Mouse (Mus musculus) forebrain, postnatal 0 days (tissue): ENCODE data around the gene Magi3. TPM values are rescaled to one million over a fixed set of nuclear protein-coding genes. Genes with fewer than 3 reads are reported as not detected.

Experiments used
- ATAC-seq: fragments of 200-750 bp; cut with Nextera tagmentation; 2 replicates; pipeline ENCODE4 v1.8.0; 2017; ENCODE audit warnings: mild to moderate bottlenecking, moderate library complexity
- DNase-seq: peaks from one replicate; pipeline ENCODE4 v3.0.0-alpha.2; 2015
- H3K27ac ChIP-seq: fragments of 300-500 bp; sonication (generic); 2 replicates; pipeline ENCODE4 v1.5.1; 2014; ENCODE audit warnings: low read depth, mild to moderate bottlenecking, antibody characterized with exemption, low read length, moderate library complexity, mixed read lengths
- H3K27me3 ChIP-seq: fragments of 300-500 bp; sonication (generic); 2 replicates; pipeline ENCODE4 v1.6.1; 2014; ENCODE audit warnings: mild to moderate bottlenecking, low read length, mixed read lengths; ENCODE audit not compliant: insufficient read depth
- H3K36me3 ChIP-seq: fragments of 300-500 bp; sonication (generic); 2 replicates; pipeline ENCODE4 v1.6.1; 2014; ENCODE audit warnings: mild to moderate bottlenecking, moderate library complexity; ENCODE audit not compliant: insufficient read depth
- H3K4me1 ChIP-seq: fragments of 300-500 bp; sonication (generic); 2 replicates; pipeline ENCODE4 v1.6.1; 2014; ENCODE audit warnings: antibody characterized with exemption; ENCODE audit not compliant: insufficient read depth
- H3K4me2 ChIP-seq: fragments of 300-500 bp; sonication (generic); 2 replicates; pipeline ENCODE4 v1.6.1; 2014; ENCODE audit warnings: low read depth, mild to moderate bottlenecking, moderate library complexity
- H3K4me3 ChIP-seq: fragments of 300-500 bp; sonication (generic); 2 replicates; pipeline ENCODE4 v1.5.1; 2014; ENCODE audit warnings: low read depth, low read length, mixed read lengths
- H3K9ac ChIP-seq: fragments of 300-500 bp; sonication (generic); 2 replicates; pipeline ENCODE4 v1.6.1; 2014; ENCODE audit warnings: mild to moderate bottlenecking
- H3K9me3 ChIP-seq: fragments of 300-500 bp; sonication (generic); 2 replicates; pipeline ENCODE4 v1.6.1; 2016; ENCODE audit warnings: low read length
- CTCF ChIP-seq: sonication (generic); IDR thresholded peaks from 2 replicates; pipeline ENCODE4 v1.5.1; 2016; ENCODE audit warnings: antibody characterized with exemption, control low read depth, low read depth
- WGBS: fragments of 180-500 bp; shearing (Covaris S2); extraction: QIAGEN DNeasy Blood & Tissue Kit; methylation state at CpG from one replicate; pipeline ENCODE4 v1.1.7; 2014; 5-methylcytosine and 5-hydroxymethylcytosine counted together
- polyA plus RNA-seq: library from polyadenylated mRNA; unstranded; fragments of >200 nt; fragmentation: Nextera tagmentation; extraction: Ambion mirVana; gene quantifications from 2 replicates; pipeline ENCODE4 v1.2.1, GENCODE M21; 2015
- total RNA-seq: library from RNA; depleted of rRNA; stranded (reverse); fragments of >200 nt; gene quantifications from 2 replicates; pipeline ENCODE4 v1.2.3, GENCODE M21; 2014

Magi3 gene
- total and polyA plus RNA-seq, 2 experiments from 2014 or later: 3.1 to 24.5 TPM

DNA sequence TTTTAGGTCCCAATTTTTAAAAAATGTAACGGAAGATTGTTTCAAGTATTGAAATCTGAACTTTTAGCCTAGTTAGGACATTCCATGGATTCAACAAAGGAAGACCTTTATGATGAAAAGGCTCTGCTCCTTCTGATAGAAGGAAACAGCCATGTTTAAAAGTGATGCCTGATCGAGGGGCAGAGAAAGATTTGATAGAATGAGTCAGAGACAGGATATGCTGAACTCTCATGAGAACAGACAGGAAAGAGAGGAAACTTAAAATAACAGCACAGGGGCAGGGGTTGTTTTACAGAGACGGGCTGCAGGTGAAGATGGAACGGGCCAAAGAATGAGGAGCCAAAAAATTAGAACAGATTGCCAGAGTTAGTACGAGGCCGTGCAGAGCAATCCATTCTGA lies 59.6 kb downstream of the Magi3 start:
- ATAC-seq (no peak), DNase-seq (no peak)
- no peak for TF ChIP-seq CTCF
- no peak overlapping the region for H3K27ac ChIP-seq
- H3K9ac ChIP-seq: no peak overlapping the region
- H3K4me3 ChIP-seq: no peak overlapping the region
- no peaks in the 10 kb centered on the region for H3K4me1 ChIP-seq
- H3K27me3 ChIP-seq: no peaks in the 10 kb centered on the region
- H3K9me3 ChIP-seq: no peaks in the 10 kb centered on the region
- no peak overlapping the region for H3K4me2 ChIP-seq
- WGBS: 85% methylated on average over 6 of the region's 6 CpGs
- H3K36me3 ChIP-seq: no peaks in the 10 kb centered on the region

DNA sequence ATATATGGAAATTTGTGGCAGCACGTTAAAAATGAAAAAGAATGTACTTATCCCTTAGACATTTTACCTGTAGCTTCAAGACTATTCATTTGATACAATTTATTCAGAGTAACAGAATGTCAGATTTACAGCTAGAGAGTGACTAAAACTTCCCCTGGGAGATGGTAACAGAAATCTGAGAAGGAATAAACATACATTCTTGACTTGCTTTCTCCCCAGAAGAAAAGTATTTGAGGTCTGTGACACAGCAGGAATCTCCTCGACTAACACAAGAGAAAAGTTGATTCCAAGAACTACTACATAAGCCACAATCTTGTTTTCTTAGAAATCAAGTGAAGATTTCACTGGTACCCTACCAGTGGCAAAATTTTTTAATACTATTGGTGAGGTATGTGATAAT lies 70.0 kb downstream of the Magi3 start:
- H3K4me1 ChIP-seq: no peaks in the 10 kb centered on the region
- WGBS: 69% methylated on average over 2 of the region's 2 CpGs
- H3K27ac ChIP-seq: no peak overlapping the region

GRCm38 (mm10) chr3:104142376-104142775 lies 77.8 kb downstream of the Magi3 start:
- WGBS: 29% methylated on average over 4 of the region's 4 CpGs

More for the DNA sequence above, 70.0 kb downstream of the Magi3 start:
- no peaks in the 10 kb centered on the region for H3K36me3 ChIP-seq
- no peaks in the 10 kb centered on the region for H3K9me3 ChIP-seq
- H3K27me3 ChIP-seq: no peaks in the 10 kb centered on the region
- H3K9ac ChIP-seq: no peak overlapping the region
- TF ChIP-seq CTCF: no peak
- no peak overlapping the region for H3K4me3 ChIP-seq
- no peak overlapping the region for H3K4me2 ChIP-seq
- ATAC-seq (no peak), DNase-seq (no peak)

GRCm38 (mm10) chr3:104138953-104139450 lies 81.2 kb downstream of the Magi3 start:
- Histone ChIP-seq H3K36me3 (no peaks in the 10 kb centered on the region), H3K9me3 (no peaks in the 10 kb centered on the region), H3K9ac (no peak overlapping the region), H3K27ac (no peak overlapping the region), H3K27me3 (no peaks in the 10 kb centered on the region), H3K4me2 (no peak overlapping the region), H3K4me3 (no peak overlapping the region), H3K4me1 (no peaks in the 10 kb centered on the region)
- DNase-seq (no peak), ATAC-seq (no peak; the same call in 1 of the 2 replicates)
- WGBS: 94% methylated on average over 4 of the region's 4 CpGs
- no peak for TF ChIP-seq CTCF

More at GRCm38 (mm10) chr3:104142376-104142775, 77.8 kb downstream of the Magi3 start:
- TF ChIP-seq CTCF: no peak
- H3K4me1 ChIP-seq: no peaks in the 10 kb centered on the region
- H3K36me3 ChIP-seq: no peaks in the 10 kb centered on the region
- H3K4me2 ChIP-seq: no peak overlapping the region
- no peaks in the 10 kb centered on the region for H3K27me3 ChIP-seq
- DNase-seq (no peak), ATAC-seq (no peak)
- no peak overlapping the region for H3K27ac ChIP-seq
- no peak overlapping the region for H3K9ac ChIP-seq
- no peak overlapping the region for H3K4me3 ChIP-seq
- H3K9me3 ChIP-seq: no peaks in the 10 kb centered on the region

DNA sequence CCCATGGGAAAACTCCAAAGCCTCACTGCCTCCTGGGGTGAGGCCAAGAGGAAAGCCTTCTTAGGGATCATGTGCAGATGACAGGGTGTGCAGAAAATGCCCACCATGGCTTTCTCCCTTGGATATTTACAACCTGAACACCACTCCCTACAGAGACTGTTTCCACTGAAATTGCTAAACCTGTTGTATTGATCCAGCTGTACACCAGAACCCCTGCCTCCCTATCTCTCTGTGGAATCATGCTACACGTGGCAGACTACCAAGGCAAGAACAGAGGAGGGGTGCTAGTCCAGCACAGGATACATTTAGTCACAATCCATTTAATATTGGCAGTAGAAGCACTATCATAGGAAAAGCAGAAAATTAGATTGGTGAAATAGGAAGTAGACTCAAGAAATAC lies 94.5 kb downstream of the Magi3 start:
- Histone ChIP-seq H3K4me1 (no peaks in the 10 kb centered on the region), H3K4me2 (no peak overlapping the region), H3K36me3 (no peaks in the 10 kb centered on the region), H3K9me3 (no peaks in the 10 kb centered on the region), H3K27me3 (no peaks in the 10 kb centered on the region), H3K4me3 (no peak overlapping the region), H3K9ac (no peak overlapping the region), H3K27ac (no peak overlapping the region)
- no peak for DNase-seq
- no peak for ATAC-seq
- 68% methylated on average over 1 of the region's 1 CpGs for WGBS
- TF ChIP-seq CTCF: no peak

GRCm38 (mm10) chr3:104123846-104124245 lies 96.3 kb downstream of the Magi3 start:
- Histone ChIP-seq H3K27me3 (no peaks in the 10 kb centered on the region), H3K27ac (no peak overlapping the region), H3K9ac (no peak overlapping the region), H3K4me2 (no peak overlapping the region), H3K36me3 (no peaks in the 10 kb centered on the region), H3K4me1 (no peaks in the 10 kb centered on the region), H3K4me3 (no peak overlapping the region), H3K9me3 (no peaks in the 10 kb centered on the region)
- TF ChIP-seq CTCF: no peak
- 100% methylated on average over 1 of the region's 1 CpGs for whole genome bisulfite sequencing
- no peak for DNase-seq
- ATAC-seq: no peak

DNA sequence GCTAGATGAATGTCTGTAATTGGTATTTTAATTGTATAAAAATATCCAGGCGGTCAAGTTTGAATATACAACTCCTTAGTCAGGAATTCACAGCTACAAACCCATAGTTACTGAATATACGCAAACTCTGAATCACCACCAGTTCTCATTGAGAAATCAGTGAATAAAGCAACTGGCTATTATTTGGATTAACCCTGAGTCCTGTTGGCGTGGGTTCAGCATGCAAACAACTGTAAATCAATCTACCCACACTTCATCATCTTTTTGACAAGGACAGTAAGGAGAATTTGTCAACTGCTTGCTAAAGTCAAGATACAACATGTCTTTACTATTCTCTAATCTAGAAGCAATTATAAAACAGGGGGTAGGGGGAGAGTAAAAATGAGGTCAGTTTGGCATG lies 110.7 kb downstream of the Magi3 start:
- Histone ChIP-seq H3K27me3 (no peaks in the 10 kb centered on the region), H3K4me3 (no peak overlapping the region), H3K4me1 (no peaks in the 10 kb centered on the region), H3K9me3 (no peaks in the 10 kb centered on the region), H3K9ac (no peak overlapping the region), H3K4me2 (no peak overlapping the region), H3K27ac (no peak overlapping the region), H3K36me3 (no peaks in the 10 kb centered on the region)
- no peak for TF ChIP-seq CTCF
- DNase-seq (no peak), ATAC-seq (no peak)
- 55% methylated on average over 3 of the region's 3 CpGs for WGBS
